Mouse (Mus musculus): ENCODE measurements around the gene Tas1r3.

GRCm38 (mm10) chr4:155883587-155883986 is 20.4 kb upstream of the Tas1r3 start:
- TF ChIP-seq CTCF (IDR thresholded peaks at IDR 0.05; ENCODE audit: control insufficient read depth, insufficient read depth, insufficient read length) (no peak), FOSL1 (IDR thresholded peaks at IDR 0.05; ENCODE audit: insufficient read depth, low read length, poor library complexity, severe bottlenecking) (no peak)
